Comparison of ENCODE assay signal across 8 mouse cellular contexts in the genomic region with DNA sequence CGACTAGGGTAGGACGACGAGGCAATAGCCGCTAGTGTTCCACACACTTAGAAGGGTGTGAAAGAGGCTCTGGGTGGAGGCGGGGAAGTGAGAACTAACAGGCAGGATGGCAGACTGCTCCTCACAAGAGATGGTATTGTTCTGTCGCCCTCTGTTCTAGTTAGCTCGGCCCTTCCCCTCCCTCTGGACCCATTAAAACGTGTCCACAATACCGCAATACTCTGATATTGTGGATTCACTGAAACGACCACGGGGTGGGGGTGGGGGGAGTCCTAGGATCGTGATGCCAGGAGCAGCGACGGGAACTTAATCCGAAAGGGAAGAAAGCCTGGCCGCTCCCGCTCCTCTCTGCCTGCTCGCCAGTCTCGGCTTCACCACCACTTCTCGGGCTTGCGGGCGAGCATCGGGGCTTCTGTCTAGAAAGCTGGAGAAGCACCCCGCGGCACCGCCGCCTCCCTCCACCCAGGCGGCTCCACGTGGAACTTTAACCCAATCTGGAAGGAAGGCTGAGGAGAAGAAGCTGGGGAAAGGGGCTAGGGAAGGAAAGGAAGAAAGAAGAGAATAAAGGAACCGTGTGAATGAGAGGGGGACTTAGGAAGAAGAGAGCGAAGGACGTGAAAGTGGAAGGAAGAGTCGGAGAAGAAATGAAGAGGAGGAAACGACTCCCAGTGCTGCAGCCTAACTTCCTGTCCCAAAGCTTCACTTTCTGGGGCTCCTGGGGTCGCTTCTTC. TPM values are rescaled to one million over a fixed set of nuclear protein-coding genes. Genes with fewer than 3 reads are reported as not detected.
DNase-seq lines count a peak whose midpoint lies in the region; ATAC-seq and TF ChIP-seq lines count a peak whose summit lies in the region.

No protein-coding gene starts in this region.

- H3K79me2 ChIP-seq in liver, adult 2 months (ENCODE audit: control insufficient read depth, insufficient read depth, low read length): no peaks in the 10 kb centered on the region

- H3K4me1 ChIP-seq in liver, adult 2 months (ENCODE audit: control insufficient read depth, insufficient read depth, low read length): peaks cover 9% of the 10 kb centered on the region
- peaks cover 39% of the 10 kb centered on the region for H3K4me1 ChIP-seq in heart, embryonic 12.5 days (replicated peaks)
- peaks cover 18% of the 10 kb centered on the region; the same call in 1 of the 2 replicates for H3K4me1 ChIP-seq in liver, embryonic 12.5 days

- DNase-seq in liver, adult 2 months (ENCODE audit: extremely low read depth, low read depth, low spot score): no peak
- DNase-seq in liver (no peak), R1 (ENCODE audit: low read depth, low spot score) (peak; percentile 46)
- DNase-seq in urinary bladder, postnatal 10 days (ENCODE audit: low spot score): no peak
- DNase-seq in left cerebral cortex, postnatal 10 days (ENCODE audit: extremely low spot score in 1 of 2, low spot score in 2 of 2): no peak

- no peak for TF ChIP-seq CTCF in liver, adult 2 months (IDR thresholded peaks at IDR 0.05; ENCODE audit: low read depth, low read length)

- H3K4me3 ChIP-seq in liver, adult 2 months (ENCODE audit: insufficient read depth, low read depth, low read length): peak overlapping the region; percentile 3; the same call in 1 of the 2 replicates
- peak overlapping the region; percentile 43 for H3K4me3 ChIP-seq in heart, embryonic 12.5 days
- peak overlapping the region; percentile 41 for H3K4me3 ChIP-seq in liver, embryonic 12.5 days

- peaks cover 62% of the 10 kb centered on the region for H3K27me3 ChIP-seq in liver, adult 2 months (ENCODE audit: control insufficient read depth, insufficient read depth, low read length)
- H3K27me3 ChIP-seq in heart, embryonic 12.5 days (replicated peaks): peaks cover 62% of the 10 kb centered on the region
- peaks cover 100% of the 10 kb centered on the region for H3K27me3 ChIP-seq in liver, embryonic 12.5 days (replicated peaks)

- no peak for ATAC-seq in heart, embryonic 12.5 days (ENCODE audit: insufficient number of reproducible peaks, low FRiP score)
- no peak; the same call in 1 of the 2 replicates for ATAC-seq in liver, embryonic 12.5 days
- ATAC-seq in neutrophil, adult 5-6 weeks (ENCODE audit: extremely low read depth, insufficient number of reproducible peaks, low FRiP score, poor library complexity, severe bottlenecking): peak; percentile 40; the same call in 1 of the 2 replicates

- TF ChIP-seq POLR2A in liver, adult 2 months (IDR thresholded peaks at IDR 0.05; ENCODE audit: extremely low read depth, insufficient read depth, low read length): no peak

- intact Hi-C loops in left cerebral cortex, postnatal 10 days (cut with DNase I): loop anchor here (5.0 to 10.0 kb wide), 3 partner anchors 121 to 581 kb away; a partner anchor contains a TSS

- WGBS in liver, adult 2 months: 3% methylated on average over 35 of the region's 35 CpGs
- under 1% methylated on average over 35 of the region's 35 CpGs for WGBS in heart, embryonic 12.5 days
- 2% methylated on average over 35 of the region's 35 CpGs for WGBS in liver, embryonic 12.5 days (ENCODE audit: insufficient replicate concordance)

- H3K9me3 ChIP-seq in heart, embryonic 12.5 days (replicated peaks): no peaks in the 10 kb centered on the region
- H3K9me3 ChIP-seq in liver, embryonic 12.5 days (replicated peaks): no peaks in the 10 kb centered on the region

- H3K9ac ChIP-seq in liver, adult 2 months (ENCODE audit: low read depth, low read length): no peak overlapping the region
- H3K9ac ChIP-seq in heart, embryonic 12.5 days: peak overlapping the region; percentile 35
- no peak overlapping the region for H3K9ac ChIP-seq in liver, embryonic 12.5 days

- H3K27ac ChIP-seq in liver, adult 2 months (replicated peaks; ENCODE audit: insufficient read depth, low read depth, low read length): no peak overlapping the region
- H3K27ac ChIP-seq in heart, embryonic 12.5 days (ENCODE audit: poor library complexity, severe bottlenecking): no peak overlapping the region
- H3K27ac ChIP-seq in liver, embryonic 12.5 days: no peak overlapping the region

- H3K4me2 ChIP-seq in heart, embryonic 12.5 days: peak overlapping the region; percentile 71
- H3K4me2 ChIP-seq in liver, embryonic 12.5 days: peak overlapping the region; percentile 62

- no peaks in the 10 kb centered on the region for H3K36me3 ChIP-seq in liver, adult 2 months (ENCODE audit: control insufficient read depth, insufficient read depth, low read length)
- no peaks in the 10 kb centered on the region for H3K36me3 ChIP-seq in heart, embryonic 12.5 days
- no peaks in the 10 kb centered on the region for H3K36me3 ChIP-seq in liver, embryonic 12.5 days

RNA-seq across cellular contexts. Expression of a gene that starts 4.9 kb away (rescaled TPM):
- total RNA-seq in liver, adult 2 months (2014; rRNA removed): not detected in 2 replicates
- 0.01 TPM in 1 of 2 replicates, not detected in the other for polyA plus RNA-seq in liver, adult 2 months (2012; rRNA removed)
- 1.0 and 1.2 TPM in 2 replicates for polyA plus RNA-seq in heart, embryonic 12.5 days (2016; fragmentation: Nextera tagmentation; extraction: Ambion mirVana)
- polyA plus RNA-seq in liver, embryonic 12.5 days (2016; fragmentation: Nextera tagmentation; extraction: Ambion mirVana): 0.54 and 0.80 TPM in 2 replicates
- not detected in 2 replicates for total RNA-seq in neutrophil, adult 5-6 weeks (2017)
- total RNA-seq in left cerebral cortex, postnatal 10 days (2021): 1 to 10 TPM; 1.1 TPM

RNA-seq across cellular contexts. Expression of a gene that starts 13.1 kb away (rescaled TPM):
- total RNA-seq in liver, adult 2 months (2014; rRNA removed): 14.0 and 14.8 TPM in 2 replicates
- 11.8 and 17.4 TPM in 2 replicates for polyA plus RNA-seq in liver, adult 2 months (2012; rRNA removed)
- 26.6 and 31.3 TPM in 2 replicates for polyA plus RNA-seq in heart, embryonic 12.5 days (2016; fragmentation: Nextera tagmentation; extraction: Ambion mirVana)
- polyA plus RNA-seq in liver, embryonic 12.5 days (2016; fragmentation: Nextera tagmentation; extraction: Ambion mirVana): 19.1 and 20.4 TPM in 2 replicates
- 2.9 and 6.1 TPM in 2 replicates for total RNA-seq in neutrophil, adult 5-6 weeks (2017)
- 10 to 100 TPM; 14.6 to 15.4 TPM for total RNA-seq in left cerebral cortex, postnatal 10 days (2021)
